Mouse (Mus musculus) T-cell, adult 66 days (primary cell): Measurements from ENCODE around the gene Olfr1163. TPM values are rescaled to one million over a fixed set of nuclear protein-coding genes. Genes with fewer than 3 reads are reported as not detected.

Experiments
- total RNA-seq, 2 experiments: library from RNA; stranded (reverse); gene quantifications; 3 replicates in 1 of 2; 4 replicates in 1 of 2; pipeline ENCODE4 v1.2.4; 2023

The Olfr1163 gene
- not detected for total RNA-seq

GRCm38 (mm10) chr2:88071730-88072129 lies at the start of gene Olfr1163:
Olfr1163 (minus strand) TSS chr2:88071830.

DNA sequence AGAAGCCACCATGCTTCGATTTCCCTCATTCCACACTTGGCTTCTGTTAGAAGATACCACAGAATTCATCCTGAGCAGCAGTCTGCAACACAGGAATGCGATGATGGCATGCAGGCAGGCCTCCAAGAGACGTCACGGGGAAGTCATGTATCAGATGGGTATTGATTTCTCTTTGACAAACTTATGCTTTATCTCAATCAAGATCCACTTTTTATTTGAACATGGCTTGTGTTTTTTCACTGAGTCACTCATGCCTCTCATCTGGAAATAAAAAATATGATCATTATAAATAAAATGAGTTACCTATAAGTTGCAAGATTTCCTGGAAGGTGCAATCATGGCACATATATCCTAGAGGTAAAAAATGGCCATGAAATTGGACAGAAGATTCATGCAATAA lies 22.2 kb upstream of the Olfr1163 start, which contains the start of gene Olfr1164:
TSS of gene Olfr1164 (minus strand) at position 101 of the 400 bp plus-strand sequence.

DNA sequence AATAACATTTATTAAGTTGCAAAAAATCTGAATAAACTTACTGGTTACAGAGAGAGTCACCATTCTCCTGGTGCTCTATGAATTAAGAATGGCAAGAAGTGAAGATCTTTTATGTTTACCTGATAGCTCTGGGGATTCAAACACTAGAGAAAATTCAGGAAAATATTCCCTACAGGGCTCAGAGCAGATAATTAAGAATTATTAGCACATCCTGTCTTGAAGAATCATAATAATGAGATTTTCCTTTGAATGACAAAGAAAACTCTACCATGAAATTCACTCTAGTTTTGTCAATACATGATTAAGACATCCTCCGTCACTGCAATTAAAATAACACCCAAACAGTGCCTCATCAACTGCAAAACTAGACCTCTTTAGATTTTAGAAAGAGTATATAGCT lies 20.6 kb downstream of the Olfr1163 start, which contains the start of gene Olfr1162:
TSS of gene Olfr1162 (minus strand) at position 101 of the 400 bp plus-strand sequence.

GRCm38 (mm10) chr2:88037599-88037998 lies 34.0 kb downstream of the Olfr1163 start, which contains the start of gene Olfr73:
Olfr73 (minus strand) TSS chr2:88037699.

DNA sequence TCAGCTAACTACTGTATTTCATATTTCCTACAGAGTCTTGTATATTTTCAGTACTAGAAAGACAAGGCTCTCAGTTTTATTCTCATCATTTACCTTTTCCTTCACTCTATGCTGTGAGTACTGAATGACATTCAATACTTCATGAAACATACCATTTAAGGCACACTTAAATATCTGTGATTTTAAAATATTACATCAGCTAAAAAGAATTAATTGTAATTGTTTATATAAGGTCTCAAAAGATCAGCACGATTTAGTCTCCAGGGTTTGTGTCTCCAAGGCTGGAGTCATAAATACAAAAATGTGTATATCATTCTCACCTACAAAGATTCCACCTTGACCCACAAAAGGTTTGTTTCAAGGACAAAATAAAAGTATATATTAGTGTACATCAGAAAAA lies 49.2 kb downstream of the Olfr1163 start, which contains the start of gene Olfr1161:
TSS of gene Olfr1161 (plus strand) at position 301 of the 400 bp plus-strand sequence.

Other genes with a start within 250 kb of the Olfr1163 start
- not detected for gene Olfr1148, start 241.3 kb downstream of the Olfr1163 start, total RNA-seq
- not detected for gene Olfr1150-ps1, start 227.8 kb downstream of the Olfr1163 start, total RNA-seq
- gene Olfr1151, start 216.0 kb downstream of the Olfr1163 start, total RNA-seq, result not detected
- gene Olfr1152, start 205.3 kb downstream of the Olfr1163 start, total RNA-seq, result not detected
- gene Olfr1153, start 176.9 kb downstream of the Olfr1163 start, total RNA-seq, result not detected
- not detected for gene Olfr1154, start 166.7 kb downstream of the Olfr1163 start, total RNA-seq
- gene Olfr1155, start 126.7 kb downstream of the Olfr1163 start, total RNA-seq, result not detected
- gene Olfr1156, start 118.7 kb downstream of the Olfr1163 start, total RNA-seq, result not detected
- not detected for gene Olfr1157, start 103.5 kb downstream of the Olfr1163 start, total RNA-seq
- gene Olfr74, start 97.2 kb downstream of the Olfr1163 start, total RNA-seq, result not detected
- gene Olfr1158, start 81.7 kb downstream of the Olfr1163 start, total RNA-seq, result not detected
- not detected for gene Olfr1160, start 63.6 kb downstream of the Olfr1163 start, total RNA-seq
- not detected for gene Olfr1161, start 49.1 kb downstream of the Olfr1163 start, total RNA-seq
- gene Olfr73, start 34.1 kb downstream of the Olfr1163 start, total RNA-seq, result not detected
- gene Olfr1162, start 20.7 kb downstream of the Olfr1163 start, total RNA-seq, result not detected
- gene Olfr1164, start 22.1 kb upstream of the Olfr1163 start, total RNA-seq, result not detected
- gene Olfr1166, start 56.4 kb upstream of the Olfr1163 start, total RNA-seq, result not detected
- not detected for gene Olfr1167, start 83.4 kb upstream of the Olfr1163 start, total RNA-seq
- not detected for gene Olfr1168, start 110.0 kb upstream of the Olfr1163 start, total RNA-seq
- not detected for gene Olfr1170, start 156.5 kb upstream of the Olfr1163 start, total RNA-seq
- gene Olfr1173, start 208.0 kb upstream of the Olfr1163 start, total RNA-seq, result not detected
- gene Olfr1174-ps, start 243.3 kb upstream of the Olfr1163 start, total RNA-seq, result not detected